Comparison of ENCODE assay signal across 28 mouse cellular contexts in the genomic region with DNA sequence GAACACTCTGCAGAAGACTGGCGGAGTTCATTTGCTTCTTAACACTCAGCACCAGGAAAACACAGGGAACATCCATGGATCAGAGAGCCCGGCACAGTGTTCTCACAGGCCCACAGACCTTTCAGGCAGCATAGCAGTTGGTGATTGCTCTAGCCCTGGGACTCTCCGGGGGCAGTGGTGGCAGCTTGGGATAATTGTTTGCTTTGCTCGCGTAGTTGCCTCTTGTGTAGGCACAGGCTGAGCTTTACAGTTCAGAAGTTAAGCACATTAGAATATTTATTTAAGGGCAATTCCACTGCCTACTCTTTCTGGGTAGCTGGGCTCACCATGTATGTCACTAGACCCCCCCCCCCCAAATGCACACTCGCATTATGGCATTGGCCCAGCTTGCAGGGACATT. TPM values are rescaled to one million over a fixed set of nuclear protein-coding genes. Genes with fewer than 3 reads are reported as not detected.
"Had no signal": no experiment of that assay in that cellular context is flagged by ENCODE, and none has a peak within 500 bp of the region (broad histone marks: within the 10 kb centered on the region; RNA-seq: fewer than 3 reads in every experiment).

No protein-coding gene starts in this region.

- H3K27ac ChIP-seq: gastrocnemius, adult 2 months; heart, embryonic 10.5 days; hindbrain, embryonic 10.5 days; hindbrain, embryonic 12.5 days; hindbrain, embryonic 14.5 days; intestine, embryonic 15.5 days; kidney, embryonic 15.5 days; kidney, postnatal 0 days; layer of hippocampus, adult 2 months; left cerebral cortex, adult 2 months; limb, embryonic 10.5 days; limb, embryonic 12.5 days had no signal

- ATAC-seq: forebrain, embryonic 16.5 days; hindbrain, embryonic 16.5 days; inflammation-experienced regulatory T-cells, adult 6 months; intestine, embryonic 15.5 days; intestine, postnatal 0 days had no signal

- H3K4me3 ChIP-seq: gastrocnemius, adult 2 months; heart, embryonic 10.5 days; heart, embryonic 12.5 days; hindbrain, embryonic 10.5 days; hindbrain, embryonic 12.5 days; intestine, embryonic 15.5 days; kidney, embryonic 15.5 days; layer of hippocampus, adult 2 months; left cerebral cortex, adult 2 months; limb, embryonic 10.5 days; limb, embryonic 12.5 days had no signal

- H3K9me3 ChIP-seq: heart, embryonic 10.5 days; heart, embryonic 12.5 days; hindbrain, embryonic 10.5 days; hindbrain, embryonic 12.5 days; intestine, embryonic 15.5 days; kidney, embryonic 15.5 days; limb, embryonic 10.5 days; limb, embryonic 12.5 days had no signal

- H3K4me1 ChIP-seq: heart, embryonic 10.5 days; heart, embryonic 12.5 days; hindbrain, embryonic 10.5 days; hindbrain, embryonic 12.5 days; intestine, embryonic 15.5 days; kidney, embryonic 15.5 days; limb, embryonic 10.5 days; limb, embryonic 12.5 days had no signal

- H3K36me3 ChIP-seq: heart, embryonic 10.5 days; heart, embryonic 12.5 days; hindbrain, embryonic 10.5 days; hindbrain, embryonic 12.5 days; intestine, embryonic 15.5 days; kidney, embryonic 15.5 days; limb, embryonic 10.5 days; limb, embryonic 12.5 days had no signal

- H3K9ac ChIP-seq: heart, embryonic 12.5 days; hindbrain, embryonic 12.5 days; hindbrain, embryonic 14.5 days; intestine, embryonic 15.5 days; kidney, embryonic 15.5 days; limb, embryonic 12.5 days had no signal

- H3K27me3 ChIP-seq: hindbrain, embryonic 12.5 days; intestine, embryonic 15.5 days; kidney, embryonic 15.5 days; limb, embryonic 12.5 days had no signal

- DNase-seq: gastrocnemius, adult 2 months; gastrocnemius, postnatal 10 days; gastrocnemius, postnatal 25 days; heart, adult 18-20 months; heart, postnatal 10 days; heart, postnatal 4 days; kidney, adult 2 months; kidney, adult 9 months; kidney, postnatal 36 days; liver had no signal

- H3K4me2 ChIP-seq: heart, embryonic 12.5 days; hindbrain, embryonic 12.5 days; hindbrain, embryonic 14.5 days; intestine, embryonic 15.5 days; kidney, embryonic 15.5 days; limb, embryonic 12.5 days had no signal

RNA-seq across cellular contexts. Expression of a gene that starts 34.4 kb away (rescaled TPM):
- polyA plus RNA-seq: heart, embryonic 10.5 days; heart, embryonic 14.5 days; heart, embryonic 16.5 days; inflammation-experienced regulatory T-cells, adult 6 months; intestine, embryonic 15.5 days; kidney, adult 2 months; kidney, embryonic 15.5 days; kidney, postnatal 0 days; limb, embryonic 10.5 days; limb, embryonic 12.5 days had no signal
